Mouse (Mus musculus) hindbrain, embryonic 16.5 days (tissue): ENCODE data around the gene Man1a. TPM values are rescaled to one million over a fixed set of nuclear protein-coding genes. Genes with fewer than 3 reads are reported as not detected.

Experiments used
- ATAC-seq: fragments of 200-750 bp; cut with Nextera tagmentation; 2 replicates; pipeline ENCODE4 v1.8.0; 2017; ENCODE audit warnings: moderate TSS enrichment, moderate library complexity
- H3K27ac ChIP-seq: fragments of 300-500 bp; sonication (generic); 2 replicates; pipeline ENCODE4 v1.5.1; 2014; ENCODE audit warnings: low read depth, mild to moderate bottlenecking, control low read depth, low read length, moderate library complexity
- H3K27me3 ChIP-seq: fragments of 300-500 bp; sonication (generic); replicated peaks from 2 replicates; pipeline ENCODE4 v1.6.1; 2014; ENCODE audit warnings: low read length; ENCODE audit not compliant: control insufficient read depth, insufficient read depth
- H3K36me3 ChIP-seq: fragments of 300-500 bp; sonication (generic); 2 replicates; pipeline ENCODE4 v1.6.1; 2014; ENCODE audit warnings: mild to moderate bottlenecking, low read length, moderate library complexity, mixed read lengths; ENCODE audit not compliant: control insufficient read depth, insufficient read depth
- H3K4me1 ChIP-seq: fragments of 300-500 bp; sonication (generic); 2 replicates; pipeline ENCODE4 v1.6.1; 2014; ENCODE audit warnings: low read depth, low read length; ENCODE audit not compliant: control insufficient read depth, insufficient read depth
- H3K4me2 ChIP-seq: fragments of 300-500 bp; sonication (generic); 2 replicates; pipeline ENCODE4 v1.6.1; 2014; ENCODE audit warnings: mild to moderate bottlenecking, low read length, control low read depth, moderate library complexity
- H3K4me3 ChIP-seq: fragments of 300-500 bp; sonication (generic); 2 replicates; pipeline ENCODE4 v1.5.1; 2014; ENCODE audit warnings: mild to moderate bottlenecking, low read length, control low read depth, moderate library complexity
- H3K9ac ChIP-seq: fragments of 300-500 bp; sonication (generic); 2 replicates; pipeline ENCODE4 v1.6.1; 2014; ENCODE audit warnings: low read depth, mild to moderate bottlenecking, control low read depth, low read length, moderate library complexity
- H3K9me3 ChIP-seq: fragments of 300-500 bp; sonication (generic); 2 replicates; pipeline ENCODE4 v1.6.1; 2014; ENCODE audit warnings: mild to moderate bottlenecking, low read length, moderate library complexity; ENCODE audit not compliant: control insufficient read depth
- WGBS: fragments of 180-500 bp; shearing (Covaris S2); extraction: QIAGEN DNeasy Blood & Tissue Kit; methylation state at CpG from one replicate; pipeline ENCODE4 v1.1.7; 2014; 5-methylcytosine and 5-hydroxymethylcytosine counted together
- polyA plus RNA-seq: library from polyadenylated mRNA; unstranded; fragments of >200 nt; fragmentation: Nextera tagmentation; extraction: Ambion mirVana; gene quantifications from 2 replicates; pipeline ENCODE4 v1.2.1, GENCODE M21; 2015

Man1a gene
- polyA plus RNA-seq, 1 experiment from 2014 or later, result 4.1 TPM

DNA sequence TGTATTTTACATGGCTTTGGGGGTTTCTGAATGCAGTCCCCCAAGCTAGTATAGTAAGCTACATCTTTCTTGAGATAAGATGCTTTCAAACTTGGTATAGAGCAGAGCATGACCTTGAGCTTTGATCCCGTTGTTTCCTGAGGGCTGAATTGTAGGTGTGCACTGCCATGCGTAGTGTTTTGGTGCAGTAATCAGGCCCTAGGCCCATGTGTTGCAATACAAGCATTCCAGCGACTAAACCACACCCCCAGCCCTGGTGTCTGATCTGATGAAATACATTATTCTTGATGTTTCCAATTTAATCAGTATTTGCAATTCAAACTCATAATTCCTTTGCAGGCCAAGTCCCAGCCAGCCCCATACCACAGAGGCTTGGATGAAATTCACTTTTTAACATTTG is 158.9 kb downstream of the Man1a start:
- no peaks in the 10 kb centered on the region for H3K9me3 ChIP-seq
- H3K36me3 ChIP-seq, result no peaks in the 10 kb centered on the region
- no peaks in the 10 kb centered on the region for H3K27me3 ChIP-seq
- 84% methylated on average over 3 of the region's 3 CpGs for WGBS
- H3K4me1 ChIP-seq, result no peaks in the 10 kb centered on the region
- H3K27ac ChIP-seq, result no peak overlapping the region
- H3K4me2 ChIP-seq, result no peak overlapping the region
- no peak overlapping the region for H3K9ac ChIP-seq
- ATAC-seq, result no peak
- H3K4me3 ChIP-seq, result no peak overlapping the region

DNA sequence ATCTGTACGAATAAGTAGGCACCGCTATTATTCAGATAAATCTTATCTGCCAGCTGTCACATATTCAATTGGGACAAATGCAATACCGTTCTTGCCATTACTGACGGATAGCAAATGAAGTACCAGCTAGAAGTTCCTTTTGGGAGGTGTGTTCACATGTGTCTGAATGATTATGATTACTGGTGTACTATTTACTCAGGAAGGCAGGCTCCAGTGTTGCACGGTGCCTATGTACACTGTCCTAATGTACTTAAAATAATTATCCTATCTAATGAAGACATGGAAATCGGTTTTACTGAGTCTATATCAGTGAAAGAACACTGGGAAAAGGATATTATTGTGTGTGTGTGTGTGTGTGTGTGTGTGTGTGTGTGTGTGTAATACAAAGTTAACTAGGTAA is 160.7 kb downstream of the Man1a start:
- H3K27me3 ChIP-seq, result no peaks in the 10 kb centered on the region
- no peak overlapping the region for H3K9ac ChIP-seq
- no peaks in the 10 kb centered on the region for H3K36me3 ChIP-seq
- no peak overlapping the region for H3K4me3 ChIP-seq
- ATAC-seq, result no peak; the same call in 1 of the 2 replicates
- no peaks in the 10 kb centered on the region for H3K9me3 ChIP-seq
- no peak overlapping the region for H3K4me2 ChIP-seq
- 59% methylated on average over 6 of the region's 6 CpGs for WGBS
- H3K4me1 ChIP-seq, result no peaks in the 10 kb centered on the region
- no peak overlapping the region for H3K27ac ChIP-seq

DNA sequence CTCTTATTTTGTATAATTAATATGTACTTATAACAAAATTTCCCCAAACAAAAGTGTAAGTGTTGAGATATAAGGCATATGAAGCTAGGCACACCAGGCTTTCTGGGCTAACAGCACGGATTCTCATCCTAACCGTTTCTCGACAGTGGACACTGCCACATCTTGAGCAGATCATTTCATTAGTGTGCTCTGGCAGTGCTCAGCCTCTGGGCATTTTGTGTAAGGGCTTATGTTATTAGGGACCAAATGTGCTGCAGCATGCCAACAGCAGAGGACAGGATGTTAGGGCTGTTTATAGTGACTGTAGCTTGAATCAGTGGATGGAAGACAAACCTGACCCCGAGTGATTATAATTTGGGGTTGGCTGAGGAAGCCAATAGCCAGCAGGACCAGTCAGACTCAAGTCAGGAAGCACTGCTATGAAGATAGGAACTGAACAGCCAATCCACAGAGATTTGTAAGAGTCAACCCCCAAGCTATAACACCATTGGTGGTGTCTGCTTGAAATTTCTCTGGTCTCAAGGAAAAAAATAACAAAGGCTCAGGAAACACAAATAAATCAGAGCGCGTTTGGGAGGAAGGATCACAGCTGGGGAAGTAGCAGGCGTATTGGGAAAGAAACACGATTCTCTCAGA is 161.3 kb downstream of the Man1a start:
- no peak overlapping the region for H3K4me3 ChIP-seq
- no peaks in the 10 kb centered on the region for H3K9me3 ChIP-seq
- ATAC-seq, result peak; percentile 37; the same call in 1 of the 2 replicates
- H3K36me3 ChIP-seq, result no peaks in the 10 kb centered on the region
- no peak overlapping the region for H3K4me2 ChIP-seq
- no peaks in the 10 kb centered on the region for H3K27me3 ChIP-seq
- WGBS, result 74% methylated on average over 8 of the region's 8 CpGs
- no peak overlapping the region for H3K27ac ChIP-seq
- no peaks in the 10 kb centered on the region for H3K4me1 ChIP-seq
- H3K9ac ChIP-seq, result no peak overlapping the region

DNA sequence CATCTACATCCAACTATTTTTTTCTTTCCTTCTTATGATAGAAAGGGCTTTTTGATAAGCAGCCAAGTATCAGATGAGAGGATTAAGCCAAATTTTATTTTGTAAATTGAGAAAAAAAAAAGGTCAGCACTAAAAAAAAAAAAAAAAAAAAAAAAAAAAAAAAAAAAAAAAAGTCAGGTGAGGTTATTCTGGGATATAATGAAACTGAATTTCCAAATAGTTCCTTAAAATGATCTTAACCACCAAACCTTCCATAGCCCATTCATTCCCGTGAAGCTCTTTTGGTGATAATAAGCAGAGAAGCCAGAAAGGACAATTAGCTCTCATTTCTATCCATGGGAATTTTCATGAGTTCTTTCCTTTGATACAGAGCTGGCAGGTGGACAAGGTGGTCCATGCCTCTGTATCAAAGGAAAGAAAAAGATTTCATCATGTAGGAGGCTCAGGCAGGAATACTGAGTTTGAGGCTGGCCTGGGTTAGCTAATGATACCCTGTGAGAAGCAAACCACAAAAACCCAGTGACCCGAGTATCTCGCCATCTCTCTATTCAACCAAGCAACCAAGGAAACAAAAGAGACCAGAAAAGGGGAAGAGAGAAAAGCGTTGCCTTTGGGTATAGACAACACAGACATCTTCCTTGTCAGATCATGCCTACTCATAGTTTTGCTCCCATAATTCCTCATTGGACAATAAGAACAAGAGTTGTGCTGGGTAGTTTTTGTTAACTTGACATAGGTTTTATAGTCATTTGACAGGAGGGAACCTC is 162.7 kb downstream of the Man1a start:
- no peaks in the 10 kb centered on the region for H3K4me1 ChIP-seq

DNA sequence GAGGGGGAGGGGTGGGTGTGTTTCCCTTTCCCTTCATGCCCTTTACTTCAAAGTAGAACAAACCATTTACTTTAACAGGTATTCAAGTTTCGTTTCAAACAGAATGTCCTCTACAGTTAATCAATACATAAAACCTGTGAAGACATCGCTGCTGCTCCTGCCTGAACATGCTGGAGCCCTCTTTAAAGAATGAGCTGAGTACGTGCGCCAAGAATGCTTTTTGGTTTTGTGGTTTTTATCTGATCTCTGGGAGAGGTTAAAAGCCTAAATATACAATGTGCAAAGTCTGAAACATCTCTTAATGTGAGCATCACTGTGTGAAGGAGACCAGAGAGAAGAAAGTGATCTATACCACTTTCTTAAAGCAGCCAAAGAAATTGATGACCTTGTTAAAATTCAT is 186.9 kb downstream of the Man1a start:
- WGBS, result 81% methylated on average over 4 of the region's 4 CpGs
- no peaks in the 10 kb centered on the region for H3K27me3 ChIP-seq
- ATAC-seq, result no peak

More for the DNA sequence above, 162.7 kb downstream of the Man1a start:
- Histone ChIP-seq H3K9ac (no peak overlapping the region), H3K27me3 (no peaks in the 10 kb centered on the region), H3K9me3 (no peaks in the 10 kb centered on the region), H3K4me2 (no peak overlapping the region), H3K4me3 (no peak overlapping the region), H3K36me3 (no peaks in the 10 kb centered on the region), H3K27ac (no peak overlapping the region)
- no peak for ATAC-seq
- WGBS, result 81% methylated on average over 4 of the region's 4 CpGs

DNA sequence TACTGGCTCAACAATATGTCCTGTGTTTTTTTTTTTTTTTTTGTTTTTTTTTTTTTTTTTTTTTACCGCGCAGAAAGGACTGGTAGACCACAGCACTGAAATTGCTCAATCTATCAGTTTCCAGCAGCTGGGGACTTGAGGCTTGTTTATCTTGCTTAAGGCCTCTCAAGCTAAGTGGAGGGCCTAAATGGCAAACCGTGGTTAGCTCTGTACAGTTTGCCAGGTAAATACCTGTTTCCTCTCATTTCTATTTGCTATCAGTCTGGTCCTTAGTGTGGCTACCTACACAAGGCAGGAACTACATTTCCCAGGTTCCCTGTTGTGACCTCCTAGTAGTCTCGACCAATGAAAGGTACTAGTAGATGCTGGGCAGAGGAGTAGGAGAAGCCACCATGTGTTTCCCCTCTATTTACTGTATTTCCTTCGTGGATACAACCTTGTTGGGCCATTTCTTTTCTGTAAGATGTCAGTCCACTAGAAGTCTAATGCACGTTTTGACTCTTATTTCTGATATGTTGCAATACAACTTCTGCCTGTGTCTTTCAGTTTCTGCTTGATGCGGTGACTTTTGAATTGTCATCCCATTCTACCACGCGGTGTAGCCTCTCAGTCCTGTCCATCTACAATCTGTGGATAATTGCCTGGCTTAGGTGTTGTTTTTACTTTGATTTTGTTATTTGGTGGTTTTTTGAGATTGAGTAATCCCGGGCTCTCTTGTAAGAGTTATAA is 187.9 kb downstream of the Man1a start:
- Histone ChIP-seq H3K27me3 (no peaks in the 10 kb centered on the region), H3K9me3 (no peaks in the 10 kb centered on the region), H3K36me3 (no peaks in the 10 kb centered on the region), H3K4me3 (no peak overlapping the region), H3K9ac (no peak overlapping the region), H3K27ac (no peak overlapping the region), H3K4me2 (no peak overlapping the region), H3K4me1 (no peaks in the 10 kb centered on the region)
- WGBS, result 82% methylated on average over 10 of the region's 10 CpGs
- no peak for ATAC-seq

More for the DNA sequence above, 186.9 kb downstream of the Man1a start:
- H3K4me2 ChIP-seq, result no peak overlapping the region
- no peaks in the 10 kb centered on the region for H3K4me1 ChIP-seq
- no peak overlapping the region for H3K4me3 ChIP-seq
- H3K9me3 ChIP-seq, result no peaks in the 10 kb centered on the region
- H3K9ac ChIP-seq, result no peak overlapping the region
- no peak overlapping the region for H3K27ac ChIP-seq
- no peaks in the 10 kb centered on the region for H3K36me3 ChIP-seq

DNA sequence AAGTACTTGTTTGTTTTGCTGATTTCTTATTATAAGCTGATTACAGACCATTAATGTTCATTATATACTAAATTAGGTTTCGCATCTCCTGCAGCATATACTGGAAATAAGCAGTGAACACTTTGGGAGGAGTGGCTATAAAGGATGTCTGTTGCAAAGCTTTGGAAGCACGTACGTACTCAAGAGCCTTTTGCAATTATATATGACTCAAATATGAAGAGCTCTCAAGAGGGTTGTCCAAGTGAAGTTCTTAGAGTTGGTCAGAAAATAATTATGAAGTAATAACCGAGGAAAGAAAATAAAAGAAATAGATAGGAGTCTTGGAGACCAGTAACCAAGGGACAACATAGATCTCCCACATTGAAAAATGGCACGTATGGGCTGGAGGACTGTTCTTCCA is 189.9 kb downstream of the Man1a start:
- Histone ChIP-seq H3K27me3 (no peaks in the 10 kb centered on the region), H3K27ac (no peak overlapping the region), H3K36me3 (no peaks in the 10 kb centered on the region), H3K4me2 (no peak overlapping the region), H3K9me3 (no peaks in the 10 kb centered on the region), H3K9ac (no peak overlapping the region), H3K4me1 (no peaks in the 10 kb centered on the region), H3K4me3 (no peak overlapping the region)
- WGBS, result 80% methylated on average over 5 of the region's 5 CpGs
- ATAC-seq, result no peak

DNA sequence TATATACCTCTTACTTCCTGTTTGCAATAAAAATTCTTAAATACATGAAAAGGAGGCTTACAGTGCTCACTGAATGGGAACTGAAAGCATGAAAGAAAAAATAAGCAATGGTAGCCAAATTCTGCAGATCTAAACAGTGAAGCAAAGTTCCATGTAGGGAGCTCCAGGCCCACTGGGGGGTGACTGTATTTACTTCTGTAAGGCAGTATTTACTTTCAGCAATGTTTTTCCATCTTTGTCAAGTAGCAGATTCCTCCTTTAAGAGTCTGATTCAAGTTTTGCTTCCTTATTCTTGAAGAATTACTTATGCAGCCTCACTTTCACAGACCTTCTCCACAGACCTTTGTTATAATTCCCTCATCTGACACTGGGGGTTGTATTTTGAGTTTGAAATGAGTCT is 195.1 kb downstream of the Man1a start:
- H3K9me3 ChIP-seq, result no peaks in the 10 kb centered on the region
- H3K4me3 ChIP-seq, result no peak overlapping the region
- no peak overlapping the region for H3K9ac ChIP-seq
- H3K36me3 ChIP-seq, result no peaks in the 10 kb centered on the region
- no peak overlapping the region for H3K27ac ChIP-seq
- H3K4me2 ChIP-seq, result no peak overlapping the region
- H3K27me3 ChIP-seq, result no peaks in the 10 kb centered on the region
- no peaks in the 10 kb centered on the region for H3K4me1 ChIP-seq
- ATAC-seq, result no peak

DNA sequence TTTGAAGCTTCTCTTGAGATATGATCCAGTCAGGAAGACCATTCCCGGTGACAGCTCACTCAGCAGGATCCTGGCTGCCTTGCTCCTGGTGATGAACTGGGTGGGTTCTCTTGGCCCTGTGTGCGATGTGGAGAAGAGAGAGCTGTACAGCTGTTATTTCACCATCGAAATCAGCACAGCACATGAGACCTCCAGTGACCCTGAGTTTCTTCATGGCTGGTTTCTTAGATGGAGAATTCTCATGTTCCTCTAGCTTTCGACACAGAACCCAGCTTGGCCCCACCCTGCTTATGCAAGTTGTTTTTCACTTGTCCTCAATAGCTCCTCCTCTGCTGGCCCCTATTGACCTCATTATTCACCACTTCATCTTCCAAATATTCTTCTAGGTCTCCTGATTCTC is 200.5 kb downstream of the Man1a start:
- ATAC-seq, result no peak
- H3K4me1 ChIP-seq, result no peaks in the 10 kb centered on the region
- H3K4me2 ChIP-seq, result no peak overlapping the region
- H3K36me3 ChIP-seq, result no peaks in the 10 kb centered on the region
- no peaks in the 10 kb centered on the region for H3K9me3 ChIP-seq
- no peak overlapping the region for H3K4me3 ChIP-seq
- H3K27me3 ChIP-seq, result no peaks in the 10 kb centered on the region
- WGBS, result 90% methylated on average over 4 of the region's 4 CpGs
- H3K27ac ChIP-seq, result no peak overlapping the region
- H3K9ac ChIP-seq, result no peak overlapping the region
